Mouse (Mus musculus) E14TG2a.4 (cell line): ENCODE results near the gene Slc38a9.

Experiments
- CTCF ChIP-seq: conservative IDR thresholded peaks from 2 replicates; pipeline ENCODE4 v1.5.1; 2014; ENCODE audit warnings: low read length
- POU5F1 ChIP-seq: IDR thresholded peaks from 2 replicates; pipeline ENCODE4 v1.6.1; 2014; ENCODE audit warnings: low read length, borderline replicate concordance

- TF ChIP-seq CTCF = no peak
- no peak for TF ChIP-seq POU5F1
Observed at GRCm38 (mm10) chr13:112761787-112762186, 101.2 kb downstream of the Slc38a9 start.
